Mouse (Mus musculus) c-Kit-positive CD71-negative TER-119-negative erythroid progenitor cells, embryonic 14.5 days (primary cell): ENCODE results near the gene Cobl.

ENCODE experiments used
- DNase-seq: peaks from one replicate; pipeline ENCODE4 v3.0.0-alpha.2; 2013; ENCODE audit warnings: low read depth

Gene Cobl

DNA sequence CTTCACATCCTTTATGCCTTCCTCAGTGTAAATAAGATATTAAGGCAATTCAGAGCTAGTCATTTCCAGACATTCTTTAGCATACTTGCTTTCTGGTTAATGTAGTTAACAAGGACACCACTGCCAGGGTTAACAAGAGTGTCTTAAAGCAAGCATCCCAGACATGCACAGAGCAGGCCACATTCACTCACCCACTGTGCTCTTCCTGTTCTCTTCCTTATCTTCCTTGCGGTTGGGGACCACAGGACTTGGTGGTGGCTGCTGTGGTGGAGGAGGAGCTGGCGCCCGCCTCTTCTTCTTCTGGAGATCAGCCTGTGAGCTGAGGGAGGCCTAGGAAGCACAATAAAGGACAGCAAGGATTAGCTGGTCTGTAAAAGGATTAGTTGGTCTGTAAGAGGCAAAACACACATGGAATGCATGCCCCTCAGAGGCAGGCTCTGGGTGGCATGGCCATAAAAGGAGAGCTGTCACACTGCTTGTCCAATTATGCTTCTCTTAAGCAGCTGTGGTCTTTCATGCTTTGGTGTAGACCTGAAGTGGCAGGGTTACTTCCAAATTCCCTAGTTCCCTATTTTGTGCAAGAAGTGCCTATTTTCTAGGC, 155.2 kb downstream of the Cobl start:
- no peak for DNase-seq

- no peak for DNase-seq
These were observed 159.9 kb downstream of the Cobl start for GRCm38 (mm10) chr11:12304879-12305278.

GRCm38 (mm10) chr11:12299701-12300446, 164.9 kb downstream of the Cobl start:
- DNase-seq: no peak

DNA sequence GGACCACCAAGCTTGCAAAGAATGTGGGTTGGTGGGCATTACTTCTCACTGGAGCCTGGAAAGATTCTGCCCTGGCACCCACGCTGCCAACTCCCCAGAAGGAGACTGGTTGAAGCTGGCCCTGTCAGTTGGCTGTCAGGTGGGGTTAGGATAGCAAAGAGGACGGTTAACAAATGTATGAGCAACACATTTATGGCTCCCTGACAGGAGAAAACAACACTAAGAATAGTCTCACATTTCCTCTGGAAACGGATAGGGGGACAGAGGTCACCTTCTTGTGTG, 173.2 kb downstream of the Cobl start:
- DNase-seq: no peak

- peak; percentile 42 for DNase-seq
These were observed 173.7 kb downstream of the Cobl start for GRCm38 (mm10) chr11:12290911-12291653.

- no peak for DNase-seq
These were observed 179.3 kb downstream of the Cobl start for GRCm38 (mm10) chr11:12285319-12286021.

GRCm38 (mm10) chr11:12280711-12281110, 184.0 kb downstream of the Cobl start:
- DNase-seq: no peak

DNA sequence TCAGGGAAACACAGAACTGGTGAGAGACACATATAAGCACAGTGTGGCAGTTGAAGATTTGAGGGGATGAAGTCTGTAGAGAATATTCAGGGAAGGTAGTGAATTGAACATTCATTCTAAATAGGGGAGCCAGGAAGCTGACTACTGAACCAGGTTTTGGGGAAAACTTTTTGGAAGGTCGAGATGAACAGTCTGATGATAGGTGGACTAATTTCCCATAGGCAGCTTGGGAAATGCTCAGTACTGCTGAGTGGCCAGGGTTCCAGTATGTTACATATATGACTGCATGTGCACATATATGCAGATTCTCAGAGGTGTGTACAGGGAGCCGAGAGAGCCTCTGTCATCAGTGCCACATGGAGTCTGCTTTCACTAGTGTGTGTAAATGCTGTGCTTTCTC, 190.5 kb downstream of the Cobl start:
- DNase-seq: no peak

- no peak for DNase-seq
These were observed 191.0 kb downstream of the Cobl start for GRCm38 (mm10) chr11:12273726-12274125.

DNA sequence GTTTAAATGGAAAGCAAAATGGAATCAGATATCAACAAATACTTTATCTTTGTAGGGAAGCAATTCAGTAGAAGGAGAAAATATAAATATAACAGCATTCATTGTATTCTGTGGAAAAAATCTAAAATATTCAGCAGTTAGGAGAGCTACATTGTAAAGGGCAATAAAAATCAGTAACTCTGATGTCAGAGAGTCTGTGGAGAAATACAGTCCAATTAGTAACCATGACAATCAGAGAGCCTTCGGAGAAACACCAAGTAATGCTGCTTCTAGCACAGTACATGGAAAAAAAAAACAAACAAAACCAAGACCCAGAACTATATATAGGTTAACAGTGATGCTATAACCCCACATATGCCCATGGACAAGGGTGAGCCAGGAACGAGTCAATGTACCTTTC, 206.3 kb downstream of the Cobl start:
- DNase-seq: no peak

- no peak for DNase-seq
These were observed 207.2 kb downstream of the Cobl start for GRCm38 (mm10) chr11:12257324-12258118.

DNA sequence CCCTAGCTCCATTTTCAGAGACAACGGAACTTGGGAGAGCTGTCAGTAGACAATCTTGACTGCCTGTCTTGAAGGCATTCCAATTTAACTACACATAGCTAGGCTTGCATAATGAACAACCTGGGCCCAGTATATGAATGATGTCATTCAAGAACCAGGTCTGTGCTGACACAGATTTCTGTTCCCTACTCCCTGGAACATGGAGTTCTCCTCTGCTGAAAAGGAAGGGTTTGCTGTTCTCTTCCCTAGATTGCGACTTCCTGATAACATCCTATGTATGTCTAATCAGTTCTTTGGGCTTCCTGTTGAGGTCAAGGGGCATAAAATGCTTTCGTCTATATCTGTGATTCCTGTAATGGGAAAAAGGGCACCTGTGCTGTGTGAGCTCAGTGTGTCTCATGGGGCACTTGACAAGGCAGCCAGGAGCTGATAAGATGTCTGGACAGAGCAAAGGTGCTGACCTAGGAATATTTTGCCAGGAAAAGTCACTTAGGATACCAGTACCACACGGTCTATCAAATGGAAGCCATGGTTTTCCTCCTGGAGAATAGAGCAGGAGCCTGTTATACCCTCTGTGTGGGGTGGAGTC, 219.3 kb downstream of the Cobl start:
- DNase-seq: no peak

DNA sequence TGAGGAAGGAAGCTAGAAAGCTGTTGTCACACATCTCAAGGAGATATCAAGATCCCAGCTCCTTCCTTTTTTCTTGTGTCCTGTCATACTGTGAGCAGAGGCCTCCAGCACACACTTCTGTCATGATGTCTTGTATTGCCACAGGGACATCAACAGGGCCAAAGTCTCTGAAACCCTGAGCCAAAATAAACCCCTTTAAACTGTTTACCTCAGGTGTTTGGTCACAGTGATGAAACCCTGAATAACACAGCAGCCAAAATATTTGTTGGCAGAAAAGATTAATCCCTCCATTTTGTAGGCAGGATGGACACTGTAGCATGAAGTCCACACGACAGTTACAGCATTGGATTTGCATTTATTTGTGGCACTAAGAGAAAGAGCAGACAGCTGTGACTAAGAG, 228.4 kb downstream of the Cobl start:
- no peak for DNase-seq

DNA sequence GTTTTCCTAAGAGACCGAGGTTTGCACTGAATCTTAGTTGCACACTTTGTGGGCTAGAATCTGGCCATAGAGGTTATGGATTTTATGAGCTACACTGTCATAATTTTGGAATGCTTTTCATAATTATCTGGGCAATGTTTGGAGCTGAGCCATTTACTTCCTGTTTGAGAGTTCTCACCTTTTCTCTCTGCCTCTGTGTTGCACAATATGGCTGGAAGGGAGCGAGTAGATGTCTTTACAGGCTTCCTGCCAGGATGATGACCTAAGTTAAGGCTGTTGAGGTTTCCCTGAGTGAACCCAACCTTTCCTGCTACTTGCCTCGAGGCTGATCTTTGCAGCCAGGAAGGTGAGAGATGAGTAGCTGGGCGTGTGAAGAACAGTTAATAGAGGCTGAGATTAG, 229.9 kb downstream of the Cobl start:
- no peak for DNase-seq

DNA sequence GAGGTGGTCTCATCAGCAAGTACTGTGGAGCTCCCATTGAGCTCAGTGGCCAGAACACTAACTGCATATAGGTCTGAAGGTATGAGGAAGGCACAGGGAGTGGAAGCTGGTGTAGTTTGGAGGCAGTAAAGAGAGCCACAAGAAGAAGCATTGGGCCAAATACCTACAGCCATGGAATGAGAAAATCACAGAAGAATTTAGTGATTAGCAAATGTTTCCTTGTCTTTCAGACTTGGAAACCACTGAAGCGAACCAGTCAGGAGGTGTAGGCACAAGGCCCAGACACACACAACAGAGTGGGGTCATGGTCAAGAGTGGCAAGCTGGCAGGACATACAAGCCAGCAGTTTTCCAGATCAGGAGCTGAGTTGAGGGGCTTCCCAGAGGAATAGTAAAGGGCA, 230.6 kb downstream of the Cobl start:
- DNase-seq: no peak

DNA sequence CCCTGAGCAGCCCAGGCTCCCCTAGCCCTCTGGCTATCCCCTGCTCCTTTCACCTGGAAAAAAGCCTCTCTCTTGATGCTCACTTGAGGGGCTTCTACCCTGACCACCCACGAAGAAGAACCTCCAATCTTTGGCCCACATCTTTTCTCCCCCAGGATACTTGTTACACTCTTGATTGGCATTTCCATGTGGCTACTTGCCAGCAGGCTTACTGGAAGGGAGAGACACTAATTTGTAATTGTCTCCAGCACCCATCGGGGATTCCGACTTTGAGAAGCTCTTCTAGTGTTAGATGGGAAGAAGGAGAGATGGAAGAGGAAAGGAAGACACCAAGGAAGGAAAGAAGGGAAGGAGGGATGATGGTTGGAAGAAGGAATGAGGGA, 232.0 kb downstream of the Cobl start:
- no peak for DNase-seq

GRCm38 (mm10) chr11:12232041-12232742, 232.6 kb downstream of the Cobl start:
- DNase-seq: no peak

DNA sequence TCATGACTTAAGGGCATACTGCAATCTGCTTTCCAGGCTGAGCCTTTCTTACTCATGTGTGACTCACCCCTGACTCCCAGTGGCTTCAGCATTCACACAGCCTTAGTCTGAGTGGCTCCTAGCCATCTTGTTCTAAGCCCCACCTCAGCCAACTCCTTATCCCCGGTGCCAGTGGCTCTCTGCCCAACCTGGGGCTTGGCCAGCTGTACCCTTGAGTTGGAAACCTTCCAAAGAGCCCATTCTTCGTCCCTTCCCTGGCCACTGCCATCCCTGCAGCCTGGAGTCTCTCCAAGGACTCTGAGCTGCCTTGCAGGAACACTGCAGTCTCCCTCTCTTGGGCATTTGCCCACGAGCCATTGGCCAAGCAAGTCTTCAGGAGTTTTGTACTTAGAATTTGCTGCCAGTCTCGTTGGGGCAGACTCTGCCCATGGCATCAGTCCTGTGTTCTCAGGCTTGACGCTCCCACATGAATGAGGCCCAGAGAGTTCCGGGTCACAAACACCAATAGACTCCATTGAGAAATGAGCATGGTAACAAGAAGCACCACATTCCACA, 233.2 kb downstream of the Cobl start:
- no peak for DNase-seq

DNA sequence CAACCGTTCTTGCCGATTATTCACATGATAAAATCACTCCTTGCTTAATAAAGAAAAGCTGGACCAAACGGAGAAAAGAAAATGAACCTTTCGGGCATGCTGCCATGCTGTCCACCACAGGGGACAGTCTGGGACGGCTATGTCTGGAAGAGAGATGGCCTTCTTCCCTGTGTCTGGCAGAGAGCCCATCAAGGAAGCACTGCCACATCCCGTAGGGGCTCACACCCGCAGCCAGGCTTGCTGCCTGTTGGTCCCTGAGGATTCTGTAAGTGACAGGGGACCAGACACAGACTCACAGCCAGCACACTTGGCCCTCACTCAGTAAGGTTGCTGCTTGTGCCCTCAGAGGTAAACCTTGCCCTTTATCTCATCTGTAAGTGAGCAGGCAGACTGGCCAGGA, 235.3 kb downstream of the Cobl start:
- no peak for DNase-seq

- no peak for DNase-seq
These were observed 237.4 kb downstream of the Cobl start for GRCm38 (mm10) chr11:12227343-12227742.
